Mouse (Mus musculus): ENCODE results near the gene Cadm2. TPM values are rescaled to one million over a fixed set of nuclear protein-coding genes. Genes with fewer than 3 reads are reported as not detected.

The Cadm2 gene
- polyA plus RNA-seq (2015; fragmentation: Nextera tagmentation; extraction: Ambion mirVana) = not detected in 2 replicates

DNA sequence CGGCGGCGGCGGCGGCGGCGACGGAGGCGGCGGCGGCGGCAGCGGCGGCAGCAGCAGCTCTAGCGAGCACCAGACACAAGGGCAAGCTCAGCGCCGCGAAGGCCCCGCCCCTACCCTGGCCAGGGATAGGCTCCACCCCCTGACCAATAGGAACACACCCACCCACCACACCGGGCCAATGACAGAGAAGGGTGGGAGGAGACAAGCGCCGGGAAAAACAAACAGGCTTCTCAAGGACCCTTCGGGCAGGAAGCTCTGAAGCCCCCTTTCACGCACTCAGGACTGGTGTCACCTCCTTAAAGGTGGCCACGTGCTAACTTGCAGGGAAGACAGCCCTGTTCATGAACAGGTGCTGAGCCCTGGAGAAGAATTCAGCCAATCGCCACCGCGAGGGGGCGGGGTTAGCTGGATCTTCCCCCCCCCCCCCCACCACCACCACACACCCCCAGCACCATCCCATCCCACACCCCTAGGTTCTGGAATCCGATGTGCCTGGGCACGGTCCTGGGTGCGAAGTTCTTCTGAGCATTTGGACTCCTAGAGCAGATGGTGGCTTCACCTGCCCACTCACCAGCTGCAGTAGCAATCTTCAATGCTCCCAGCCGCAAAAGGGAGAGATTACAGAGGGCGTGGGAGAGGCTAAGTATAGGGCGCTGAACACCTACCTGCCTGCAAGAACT lies at the start of gene Cadm2:
Gene Cadm2 (minus strand): TSS at position 83 of the 680 bp plus-strand sequence.
- peak; percentile 100 for ATAC-seq (ENCODE audit: low read depth)
- no peak within 1 kb of the TSS for H3K27ac ChIP-seq (ENCODE audit: low read length)
- WGBS (ENCODE audit: insufficient replicate concordance) = 2% methylated on average over 22 of the region's 35 CpGs
- peak within 1 kb of the TSS; percentile 56 for H3K4me3 ChIP-seq (ENCODE audit: low read depth, low read length)
- peaks cover 31% of the 10 kb centered on the region for H3K27me3 ChIP-seq (ENCODE audit: control insufficient read depth, insufficient read depth, low read depth, low read length)
- H3K4me2 ChIP-seq (ENCODE audit: low read depth, low read length) = peak within 1 kb of the TSS; percentile 82
- no peak within 1 kb of the TSS for H3K9ac ChIP-seq (ENCODE audit: low read depth, low read length)
- no peaks in the 10 kb centered on the region for H3K36me3 ChIP-seq (ENCODE audit: control insufficient read depth, insufficient read depth)
- no peaks in the 10 kb centered on the region; the same call in none of the 2 replicates for H3K4me1 ChIP-seq (ENCODE audit: control insufficient read depth, low read depth, low read length)
- H3K9me3 ChIP-seq (replicated peaks; ENCODE audit: control insufficient read depth, low read length) = no peaks in the 10 kb centered on the region

DNA sequence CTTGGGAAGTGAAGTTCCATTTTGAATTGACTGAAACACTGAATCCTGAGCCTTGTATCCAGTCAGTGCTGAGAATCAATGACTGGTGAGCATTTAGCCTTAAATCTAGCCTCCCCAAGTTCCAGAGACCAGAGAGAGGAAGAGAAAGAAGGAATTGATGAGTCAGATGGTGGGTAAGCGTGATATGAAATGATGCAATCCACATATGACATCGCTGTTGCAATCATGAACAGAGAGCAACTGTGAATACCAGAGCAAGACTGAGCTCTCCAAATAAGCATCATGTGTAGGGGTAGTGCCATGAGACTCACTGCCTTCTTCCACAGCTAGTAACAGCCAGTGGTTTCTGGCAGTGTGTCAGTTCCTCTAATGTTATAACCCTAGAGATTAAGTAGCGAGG lies 26.2 kb upstream of the Cadm2 start:
- H3K36me3 ChIP-seq (ENCODE audit: control insufficient read depth, insufficient read depth) = no peaks in the 10 kb centered on the region
- H3K27me3 ChIP-seq (ENCODE audit: control insufficient read depth, insufficient read depth, low read depth, low read length) = no peaks in the 10 kb centered on the region

GRCm38 (mm10) chr16:67643651-67644050 lies 22.9 kb upstream of the Cadm2 start:
- no peak overlapping the region for H3K4me2 ChIP-seq (ENCODE audit: low read depth, low read length)
- no peaks in the 10 kb centered on the region for H3K36me3 ChIP-seq (ENCODE audit: control insufficient read depth, insufficient read depth)
- WGBS (ENCODE audit: insufficient replicate concordance) = 58% methylated on average over 4 of the region's 4 CpGs
- H3K27ac ChIP-seq (ENCODE audit: low read length) = no peak overlapping the region
- H3K4me3 ChIP-seq (ENCODE audit: low read depth, low read length) = no peak overlapping the region
- H3K9me3 ChIP-seq (replicated peaks; ENCODE audit: control insufficient read depth, low read length) = no peaks in the 10 kb centered on the region
- H3K4me1 ChIP-seq (ENCODE audit: control insufficient read depth, low read depth, low read length) = no peaks in the 10 kb centered on the region
- H3K9ac ChIP-seq (ENCODE audit: low read depth, low read length) = no peak overlapping the region
- H3K27me3 ChIP-seq (ENCODE audit: control insufficient read depth, insufficient read depth, low read depth, low read length) = no peaks in the 10 kb centered on the region
- no peak for ATAC-seq (ENCODE audit: low read depth)

More for the DNA sequence above, 26.2 kb upstream of the Cadm2 start:
- no peak overlapping the region for H3K9ac ChIP-seq (ENCODE audit: low read depth, low read length)
- WGBS (ENCODE audit: insufficient replicate concordance) = 66% methylated on average over 3 of the region's 3 CpGs
- H3K4me2 ChIP-seq (ENCODE audit: low read depth, low read length) = no peak overlapping the region
- no peak for ATAC-seq (ENCODE audit: low read depth)
- no peaks in the 10 kb centered on the region for H3K4me1 ChIP-seq (ENCODE audit: control insufficient read depth, low read depth, low read length)
- H3K4me3 ChIP-seq (ENCODE audit: low read depth, low read length) = no peak overlapping the region
- no peak overlapping the region for H3K27ac ChIP-seq (ENCODE audit: low read length)
- H3K9me3 ChIP-seq (replicated peaks; ENCODE audit: control insufficient read depth, low read length) = no peaks in the 10 kb centered on the region

GRCm38 (mm10) chr16:67619906-67620781 lies 564 bp downstream of the Cadm2 start:
- Histone ChIP-seq H3K27me3 (ENCODE audit: control insufficient read depth, insufficient read depth, low read depth, low read length) (peaks cover 31% of the 10 kb centered on the region), H3K4me1 (ENCODE audit: control insufficient read depth, low read depth, low read length) (no peaks in the 10 kb centered on the region; the same call in none of the 2 replicates), H3K27ac (ENCODE audit: low read length) (no peak overlapping the region), H3K4me2 (ENCODE audit: low read depth, low read length) (peak overlapping the region; percentile 82), H3K36me3 (ENCODE audit: control insufficient read depth, insufficient read depth) (no peaks in the 10 kb centered on the region), H3K9ac (ENCODE audit: low read depth, low read length) (no peak overlapping the region), H3K9me3 (replicated peaks; ENCODE audit: control insufficient read depth, low read length) (no peaks in the 10 kb centered on the region), H3K4me3 (ENCODE audit: low read depth, low read length) (peak overlapping the region; percentile 56)
- no peak; the same call in 1 of the 2 replicates for ATAC-seq (ENCODE audit: low read depth)
- under 1% methylated on average over 55 of the region's 61 CpGs for WGBS (ENCODE audit: insufficient replicate concordance)

- Histone ChIP-seq H3K36me3 (ENCODE audit: control insufficient read depth, insufficient read depth) (no peaks in the 10 kb centered on the region), H3K27ac (ENCODE audit: low read length) (no peak overlapping the region), H3K4me3 (ENCODE audit: low read depth, low read length) (no peak overlapping the region; the same call in 1 of the 2 replicates), H3K9me3 (replicated peaks; ENCODE audit: control insufficient read depth, low read length) (no peaks in the 10 kb centered on the region), H3K27me3 (ENCODE audit: control insufficient read depth, insufficient read depth, low read depth, low read length) (peaks cover 31% of the 10 kb centered on the region), H3K4me1 (ENCODE audit: control insufficient read depth, low read depth, low read length) (no peaks in the 10 kb centered on the region; the same call in none of the 2 replicates), H3K9ac (ENCODE audit: low read depth, low read length) (no peak overlapping the region), H3K4me2 (ENCODE audit: low read depth, low read length) (peak overlapping the region; percentile 82)
- no peak for ATAC-seq (ENCODE audit: low read depth)
- under 1% methylated on average over 16 of the region's 16 CpGs for WGBS (ENCODE audit: insufficient replicate concordance)
These were observed 1.3 kb downstream of the Cadm2 start for GRCm38 (mm10) chr16:67619416-67619815.

DNA sequence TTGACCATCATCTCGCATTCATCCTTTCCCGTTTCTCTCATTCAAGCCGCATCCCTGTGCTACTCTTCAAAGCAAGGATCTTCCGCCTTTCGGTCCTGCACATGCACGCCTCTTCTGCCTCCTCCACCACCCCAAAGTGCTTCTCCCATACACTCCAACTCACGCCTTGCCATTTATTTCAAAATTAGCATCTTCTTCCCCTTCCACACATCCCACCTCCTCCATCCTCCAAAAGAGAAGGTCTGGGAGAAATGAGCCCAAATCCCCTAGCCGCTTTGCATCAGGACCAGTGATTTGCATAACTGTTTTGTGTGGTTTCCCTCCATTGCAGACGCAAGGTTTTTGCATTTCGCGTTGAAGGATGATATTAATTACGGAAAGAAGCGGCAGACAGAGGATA lies 1.9 kb downstream of the Cadm2 start:
- H3K27ac ChIP-seq (ENCODE audit: low read length) = no peak overlapping the region
- H3K9me3 ChIP-seq (replicated peaks; ENCODE audit: control insufficient read depth, low read length) = no peaks in the 10 kb centered on the region
- no peak overlapping the region for H3K4me3 ChIP-seq (ENCODE audit: low read depth, low read length)
- WGBS (ENCODE audit: insufficient replicate concordance) = 8% methylated on average over 13 of the region's 13 CpGs
- H3K4me1 ChIP-seq (ENCODE audit: control insufficient read depth, low read depth, low read length) = no peaks in the 10 kb centered on the region; the same call in none of the 2 replicates
- H3K9ac ChIP-seq (ENCODE audit: low read depth, low read length) = no peak overlapping the region
- peaks cover 31% of the 10 kb centered on the region for H3K27me3 ChIP-seq (ENCODE audit: control insufficient read depth, insufficient read depth, low read depth, low read length)
- no peak for ATAC-seq (ENCODE audit: low read depth)
- no peak overlapping the region for H3K4me2 ChIP-seq (ENCODE audit: low read depth, low read length)
- no peaks in the 10 kb centered on the region for H3K36me3 ChIP-seq (ENCODE audit: control insufficient read depth, insufficient read depth)

DNA sequence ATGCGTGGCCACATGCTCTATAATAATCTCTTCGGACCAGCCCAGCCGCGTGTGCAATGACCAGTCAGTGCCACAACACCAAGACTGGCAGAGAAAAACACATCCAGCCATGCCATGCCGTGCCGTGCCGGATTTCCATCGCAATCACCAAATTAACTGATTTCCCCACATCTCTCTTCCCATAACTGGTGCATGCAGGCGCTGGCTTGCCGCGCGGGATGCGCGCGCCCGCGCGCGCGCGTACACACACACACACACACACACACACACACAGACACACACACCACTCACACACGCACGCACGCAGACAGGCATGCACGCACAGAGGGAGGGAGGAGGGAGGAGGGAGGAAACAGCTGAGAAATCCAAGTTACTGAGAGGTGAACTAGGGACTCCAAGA lies 2.9 kb downstream of the Cadm2 start:
- no peaks in the 10 kb centered on the region; the same call in none of the 2 replicates for H3K4me1 ChIP-seq (ENCODE audit: control insufficient read depth, low read depth, low read length)
- ATAC-seq (ENCODE audit: low read depth) = no peak
- H3K4me3 ChIP-seq (ENCODE audit: low read depth, low read length) = no peak overlapping the region
- no peaks in the 10 kb centered on the region for H3K9me3 ChIP-seq (replicated peaks; ENCODE audit: control insufficient read depth, low read length)
- H3K27me3 ChIP-seq (ENCODE audit: control insufficient read depth, insufficient read depth, low read depth, low read length) = peaks cover 31% of the 10 kb centered on the region
- no peak overlapping the region; the same call in 1 of the 2 replicates for H3K4me2 ChIP-seq (ENCODE audit: low read depth, low read length)
- H3K9ac ChIP-seq (ENCODE audit: low read depth, low read length) = no peak overlapping the region
- H3K36me3 ChIP-seq (ENCODE audit: control insufficient read depth, insufficient read depth) = no peaks in the 10 kb centered on the region
- 2% methylated on average over 25 of the region's 25 CpGs for WGBS (ENCODE audit: insufficient replicate concordance)
- no peak overlapping the region for H3K27ac ChIP-seq (ENCODE audit: low read length)

DNA sequence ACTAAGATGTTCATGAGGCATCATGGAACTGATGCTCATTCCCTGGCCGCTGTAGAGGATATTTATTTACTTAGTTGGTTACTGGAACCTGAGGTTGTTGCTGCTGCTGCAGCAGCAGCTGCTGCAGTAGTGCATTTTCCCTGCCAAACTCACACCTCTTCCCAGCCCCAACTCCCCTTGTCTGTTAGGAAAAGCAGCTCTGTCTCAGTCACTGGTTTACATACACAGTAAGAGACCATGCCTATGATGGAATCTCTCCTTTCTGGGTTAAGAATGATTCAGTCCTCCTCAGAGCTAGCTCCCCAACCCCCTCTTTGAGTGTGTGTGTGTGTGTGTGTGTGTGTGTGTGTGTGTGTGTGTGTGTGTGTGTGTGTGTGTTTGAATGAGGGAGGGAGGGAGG lies 3.5 kb downstream of the Cadm2 start:
- no peak overlapping the region for H3K4me2 ChIP-seq (ENCODE audit: low read depth, low read length)
- no peak overlapping the region for H3K9ac ChIP-seq (ENCODE audit: low read depth, low read length)
- ATAC-seq (ENCODE audit: low read depth) = no peak
- H3K27ac ChIP-seq (ENCODE audit: low read length) = no peak overlapping the region
- no peak overlapping the region for H3K4me3 ChIP-seq (ENCODE audit: low read depth, low read length)
- peaks cover 31% of the 10 kb centered on the region for H3K27me3 ChIP-seq (ENCODE audit: control insufficient read depth, insufficient read depth, low read depth, low read length)
- no peaks in the 10 kb centered on the region; the same call in none of the 2 replicates for H3K4me1 ChIP-seq (ENCODE audit: control insufficient read depth, low read depth, low read length)
- WGBS (ENCODE audit: insufficient replicate concordance) = 12% methylated on average over 1 of the region's 1 CpGs
- H3K36me3 ChIP-seq (ENCODE audit: control insufficient read depth, insufficient read depth) = no peaks in the 10 kb centered on the region
- H3K9me3 ChIP-seq (replicated peaks; ENCODE audit: control insufficient read depth, low read length) = no peaks in the 10 kb centered on the region

DNA sequence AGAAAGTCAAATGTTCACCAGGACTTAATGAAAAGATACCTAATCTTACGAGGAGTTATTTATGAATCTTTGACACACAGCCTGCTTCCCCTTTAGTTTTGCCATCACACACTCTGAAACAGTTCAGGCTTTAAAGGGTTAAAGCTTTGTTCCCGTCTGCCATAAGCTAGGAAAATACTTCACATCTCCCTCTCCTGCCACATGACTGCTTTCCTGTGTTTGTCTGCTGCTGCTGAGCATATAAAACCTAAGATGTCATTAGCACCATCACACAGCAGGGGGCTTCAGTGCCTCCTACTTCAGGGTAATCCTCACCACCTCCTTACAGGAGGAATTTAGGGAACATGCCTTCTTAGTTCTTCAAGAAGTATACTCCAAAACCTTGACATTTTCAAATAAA lies 6.8 kb downstream of the Cadm2 start:
- Histone ChIP-seq H3K36me3 (ENCODE audit: control insufficient read depth, insufficient read depth) (no peaks in the 10 kb centered on the region), H3K9ac (ENCODE audit: low read depth, low read length) (no peak overlapping the region), H3K4me1 (ENCODE audit: control insufficient read depth, low read depth, low read length) (no peaks in the 10 kb centered on the region), H3K4me2 (ENCODE audit: low read depth, low read length) (no peak overlapping the region), H3K27ac (ENCODE audit: low read length) (no peak overlapping the region), H3K9me3 (replicated peaks; ENCODE audit: control insufficient read depth, low read length) (no peaks in the 10 kb centered on the region), H3K4me3 (ENCODE audit: low read depth, low read length) (no peak overlapping the region), H3K27me3 (ENCODE audit: control insufficient read depth, insufficient read depth, low read depth, low read length) (peaks cover 13% of the 10 kb centered on the region)
- no peak for ATAC-seq (ENCODE audit: low read depth)
- WGBS (ENCODE audit: insufficient replicate concordance) = 23% methylated on average over 2 of the region's 2 CpGs
